In genomic region chr6:136543164-136543563, GRCm38 (mm10) we compare ENCODE assay signal across 8 mouse cellular contexts. TPM values are rescaled to one million over a fixed set of nuclear protein-coding genes. Genes with fewer than 3 reads are reported as not detected.
DNase-seq lines count a peak whose midpoint lies in the region; ATAC-seq and TF ChIP-seq lines count a peak whose summit lies in the region.

No protein-coding gene starts in this region.

- peak; percentile 74 for ATAC-seq in hindbrain, embryonic 13.5 days (ENCODE audit: low FRiP score)
- ATAC-seq in limb, embryonic 12.5 days (ENCODE audit: insufficient number of reproducible peaks, insufficient read depth, low FRiP score, low TSS enrichment, low read depth): 0 out of 2 replicates have a peak, but pooled peaks have one; percentile 59

- peak overlapping the region; percentile 43 for H3K4me2 ChIP-seq in hindbrain, embryonic 13.5 days
- H3K4me2 ChIP-seq in limb, embryonic 12.5 days: peak overlapping the region; percentile 35; the same call in 1 of the 2 replicates

- DNase-seq in left cerebral cortex, adult 2 months (ENCODE audit: extremely low spot score in 1 of 2, low spot score in 2 of 2): peak; percentile 47 to 48
- DNase-seq in left cerebral cortex, adult 18-20 months (ENCODE audit: low spot score in 2 of 2): no peak
- peak; percentile 81 for DNase-seq in cerebellum, adult 9-11 months
- peak; percentile 40 to 42 for DNase-seq in frontal cortex, postnatal 10 days (ENCODE audit: low spot score in 2 of 2)
- DNase-seq in mesoderm, embryonic 11.5 days (ENCODE audit: low read depth, low spot score): peak; percentile 72
- peak; percentile 65 for DNase-seq in yolk sac, embryonic 10.5 days (ENCODE audit: low spot score)

- peak overlapping the region; percentile 53; the same call in 1 of the 2 replicates for H3K9ac ChIP-seq in hindbrain, embryonic 13.5 days
- H3K9ac ChIP-seq in limb, embryonic 12.5 days (replicated peaks): no peak overlapping the region

- peak overlapping the region; percentile 9; the same call in 1 of the 2 replicates for H3K4me3 ChIP-seq in left cerebral cortex, adult 2 months
- no peak overlapping the region for H3K4me3 ChIP-seq in hindbrain, embryonic 13.5 days
- H3K4me3 ChIP-seq in limb, embryonic 12.5 days (replicated peaks): no peak overlapping the region

- no peaks in the 10 kb centered on the region for H3K9me3 ChIP-seq in hindbrain, embryonic 13.5 days
- H3K9me3 ChIP-seq in limb, embryonic 12.5 days: no peaks in the 10 kb centered on the region

- H3K27ac ChIP-seq in left cerebral cortex, adult 2 months: peak overlapping the region; percentile 74
- H3K27ac ChIP-seq in hindbrain, embryonic 13.5 days: peak overlapping the region; percentile 91
- H3K27ac ChIP-seq in limb, embryonic 12.5 days: peak overlapping the region; percentile 74

- intact Hi-C loops in left cerebral cortex, adult 2 months (cut with DNase I): no loop called here

- 8% methylated on average over 6 of the region's 6 CpGs for WGBS in hindbrain, embryonic 13.5 days
- 13% methylated on average over 6 of the region's 6 CpGs for WGBS in limb, embryonic 12.5 days

- peaks cover 10% of the 10 kb centered on the region for H3K36me3 ChIP-seq in hindbrain, embryonic 13.5 days
- H3K36me3 ChIP-seq in limb, embryonic 12.5 days: peaks cover 17% of the 10 kb centered on the region

- peaks cover 48% of the 10 kb centered on the region for H3K4me1 ChIP-seq in hindbrain, embryonic 13.5 days (replicated peaks)
- H3K4me1 ChIP-seq in limb, embryonic 12.5 days (replicated peaks): peaks cover 27% of the 10 kb centered on the region

- TF ChIP-seq CTCF in left cerebral cortex, adult 2 months (IDR thresholded peaks at IDR 0.05): peak; percentile 6; the same call in 1 of the 2 replicates

- no peaks in the 10 kb centered on the region for H3K27me3 ChIP-seq in hindbrain, embryonic 13.5 days
- H3K27me3 ChIP-seq in limb, embryonic 12.5 days: no peaks in the 10 kb centered on the region

RNA-seq across cellular contexts. Expression of gene Atf7ip, which starts 37.2 kb away (rescaled TPM):
- total RNA-seq in left cerebral cortex, adult 2 months (2021): 100 to 1,000 TPM; 119 to 122 TPM
- 100 to 1,000 TPM in 1 of 2 experiments, 10 to 100 TPM in 1; 94.9 to 124 TPM for total RNA-seq in left cerebral cortex, adult 18-20 months (2021)
- 43.3 and 43.5 TPM in 2 replicates for polyA plus RNA-seq in hindbrain, embryonic 13.5 days (2015; fragmentation: Nextera tagmentation; extraction: Ambion mirVana)
- polyA plus RNA-seq in limb, embryonic 12.5 days (2016; fragmentation: Nextera tagmentation; extraction: Ambion mirVana): 43.5 and 51.0 TPM in 2 replicates

Comparison
In these comparisons a context has a peak if more than half of its experiments do, and no peak if none do; other contexts are left out.
1. DNase-seq: peak in left cerebral cortex, adult 2 months (2 of 2), cerebellum, adult 9-11 months (single experiment), frontal cortex, postnatal 10 days (2 of 2), mesoderm, embryonic 11.5 days (single experiment) and yolk sac, embryonic 10.5 days (single experiment); none in left cerebral cortex, adult 18-20 months (0 of 2).
2. Peak in every context shown above with its lines, with median percentiles within 50 percentile points of each other: H3K27ac ChIP-seq.